Mouse (Mus musculus): ENCODE measurements around the gene Aspg.

DNA sequence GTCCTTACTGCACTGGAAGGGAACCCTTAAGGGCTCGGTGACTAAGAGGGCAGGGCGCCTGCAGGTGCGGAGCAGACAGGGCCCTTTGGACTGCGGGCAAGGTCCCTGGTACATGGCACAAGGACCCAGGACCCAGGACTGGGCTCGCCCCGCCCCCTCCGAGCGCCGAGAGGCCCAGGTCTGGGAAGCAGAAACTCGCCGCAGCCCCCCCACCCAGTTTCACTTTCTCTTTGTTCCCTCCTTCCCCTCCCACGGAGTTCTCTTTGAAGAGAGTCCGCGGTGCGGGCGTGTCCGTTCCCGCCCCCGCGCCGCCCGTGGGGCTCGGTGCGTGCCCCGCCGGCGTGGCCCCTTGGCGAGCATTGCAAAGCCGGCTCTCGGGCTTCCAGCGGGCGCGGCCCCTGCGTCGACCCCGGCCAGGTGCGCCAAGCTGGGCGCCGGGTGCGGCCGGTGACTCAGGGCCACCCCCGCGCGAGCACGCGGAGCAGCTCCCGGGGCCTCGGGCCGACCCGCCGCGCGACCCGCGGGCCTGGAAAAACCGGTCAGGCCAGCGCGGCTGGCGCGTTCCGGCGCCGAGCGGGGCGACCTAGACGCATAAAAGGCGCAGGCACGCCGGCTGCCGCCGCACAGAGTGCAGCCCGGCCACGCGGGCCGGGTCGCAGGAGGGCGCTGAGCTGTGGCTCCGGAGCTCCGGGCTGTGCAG is 23.8 kb downstream of the Aspg start:
- TF ChIP-seq GATA2 (IDR thresholded peaks at IDR 0.05; ENCODE audit: borderline replicate concordance, low read depth, low read length) (no peak), CTCF (IDR thresholded peaks at IDR 0.05; ENCODE audit: low read depth, low read length) (no peak)
